Mouse (Mus musculus) ES-Bruce4 (cell line): Measurements from ENCODE around the gene Fbxl8.
"Not testable (repeated sequence)": the region's sequence is repeated elsewhere in the genome, so short reads cannot be mapped to it uniquely, and the experiment has no call there.

Experiments used
- CTCF ChIP-seq: IDR thresholded peaks from one replicate; pipeline ENCODE4 v1.8.1; 2011; ENCODE audit warnings: low read depth, low read length
- EP300 ChIP-seq: IDR thresholded peaks from 2 replicates; pipeline ENCODE4 v1.6.1; 2011; ENCODE audit warnings: low read depth, low read length; ENCODE audit not compliant: insufficient read depth

GRCm38 (mm10) chr8:105291802-105292201 lies 27.4 kb downstream of the Fbxl8 start:
- TF ChIP-seq EP300, CTCF: not testable (repeated sequence)
